Mouse (Mus musculus): ENCODE measurements around the gene 4933406M09Rik. TPM values are rescaled to one million over a fixed set of nuclear protein-coding genes. Genes with fewer than 3 reads are reported as not detected.
A peak's percentile ranks its signal among the peaks of the same experiment; 100 is the strongest.

4933406M09Rik gene
- polyA plus RNA-seq (2015; fragmentation: Nextera tagmentation; extraction: Ambion mirVana), result 0.07 TPM in 1 of 2 replicates, not detected in the other

GRCm38 (mm10) chr1:134385666-134386065 lies at the start of gene 4933406M09Rik:
4933406M09Rik (plus strand) TSS chr1:134385940.
- 97% methylated on average over 1 of the region's 1 CpGs for WGBS
- H3K9ac ChIP-seq (ENCODE audit: low read depth, low read length), result no peak within 1 kb of the TSS
- 0 out of 2 replicates have a peak, but pooled peaks cover 6% of the 10 kb centered on the region for H3K4me1 ChIP-seq (ENCODE audit: control insufficient read depth, insufficient read depth, low read length)
- no peaks in the 10 kb centered on the region for H3K9me3 ChIP-seq (ENCODE audit: control insufficient read depth, low read length)
- no peaks in the 10 kb centered on the region for H3K27me3 ChIP-seq (replicated peaks; ENCODE audit: control insufficient read depth, insufficient read depth, low read length)
- H3K4me2 ChIP-seq (ENCODE audit: low read depth, low read length), result no peak within 1 kb of the TSS
- H3K36me3 ChIP-seq (ENCODE audit: control insufficient read depth, insufficient read depth, low read length), result no peaks in the 10 kb centered on the region
- H3K27ac ChIP-seq (ENCODE audit: low read length), result no peak within 1 kb of the TSS
- no peak for ATAC-seq
- H3K4me3 ChIP-seq (ENCODE audit: low read length), result no peak within 1 kb of the TSS

DNA sequence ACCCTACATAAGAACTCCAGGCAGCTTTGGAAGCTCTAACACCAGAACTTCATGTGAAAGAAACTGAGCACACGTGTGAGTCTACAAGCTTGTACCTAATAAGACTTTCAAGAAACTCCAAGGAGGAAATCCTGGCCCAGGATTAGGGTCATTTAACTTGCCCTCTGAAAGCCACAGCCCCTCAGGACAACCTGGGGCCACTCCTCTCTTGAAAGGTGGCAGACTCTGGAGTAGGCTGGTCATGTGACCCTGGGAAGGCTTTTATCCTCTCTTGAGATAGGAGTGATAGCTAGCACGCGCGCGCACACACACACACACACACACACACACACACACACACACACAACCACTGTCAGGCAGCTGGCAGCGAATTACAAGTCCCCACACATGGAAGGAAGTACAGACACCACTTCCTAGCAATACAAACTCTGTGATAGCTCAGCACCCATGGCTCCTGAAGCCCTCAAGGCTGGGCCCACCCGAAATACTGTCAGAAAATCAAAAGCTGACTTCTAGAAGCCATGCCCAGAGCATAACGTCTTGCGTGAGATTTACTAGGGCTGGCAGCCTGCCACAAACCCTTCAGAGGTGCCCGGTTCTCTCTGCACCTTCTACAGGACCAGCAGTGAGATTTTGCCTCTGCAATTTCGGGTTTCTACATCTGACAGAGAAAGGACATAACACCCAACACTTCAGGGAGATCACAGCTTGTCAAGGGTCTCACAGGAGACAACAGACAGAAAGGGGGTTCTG lies 48.6 kb upstream of the 4933406M09Rik start:
- no peak overlapping the region for H3K9ac ChIP-seq (ENCODE audit: low read depth, low read length)
- H3K36me3 ChIP-seq (ENCODE audit: control insufficient read depth, insufficient read depth, low read length), result no peaks in the 10 kb centered on the region
- 74% methylated on average over 11 of the region's 11 CpGs for WGBS
- ATAC-seq, result no peak
- H3K27me3 ChIP-seq (replicated peaks; ENCODE audit: control insufficient read depth, insufficient read depth, low read length), result no peaks in the 10 kb centered on the region
- H3K9me3 ChIP-seq (ENCODE audit: control insufficient read depth, low read length), result no peaks in the 10 kb centered on the region
- peaks cover 4% of the 10 kb centered on the region; the same call in 1 of the 2 replicates for H3K4me1 ChIP-seq (ENCODE audit: control insufficient read depth, insufficient read depth, low read length)
- no peak overlapping the region for H3K27ac ChIP-seq (ENCODE audit: low read length)
- no peak overlapping the region for H3K4me3 ChIP-seq (ENCODE audit: low read length)
- H3K4me2 ChIP-seq (ENCODE audit: low read depth, low read length), result no peak overlapping the region

- H3K27ac ChIP-seq (ENCODE audit: low read length), result no peak overlapping the region
- ATAC-seq, result no peak
- no peak overlapping the region for H3K9ac ChIP-seq (ENCODE audit: low read depth, low read length)
- H3K27me3 ChIP-seq (replicated peaks; ENCODE audit: control insufficient read depth, insufficient read depth, low read length), result no peaks in the 10 kb centered on the region
- 88% methylated on average over 7 of the region's 7 CpGs for WGBS
- no peaks in the 10 kb centered on the region for H3K9me3 ChIP-seq (ENCODE audit: control insufficient read depth, low read length)
- no peaks in the 10 kb centered on the region for H3K36me3 ChIP-seq (ENCODE audit: control insufficient read depth, insufficient read depth, low read length)
- H3K4me3 ChIP-seq (ENCODE audit: low read length), result no peak overlapping the region
- no peak overlapping the region for H3K4me2 ChIP-seq (ENCODE audit: low read depth, low read length)
- H3K4me1 ChIP-seq (ENCODE audit: control insufficient read depth, insufficient read depth, low read length), result peaks cover 3% of the 10 kb centered on the region
Observed at GRCm38 (mm10) chr1:134339162-134339561, 46.6 kb upstream of the 4933406M09Rik start.

DNA sequence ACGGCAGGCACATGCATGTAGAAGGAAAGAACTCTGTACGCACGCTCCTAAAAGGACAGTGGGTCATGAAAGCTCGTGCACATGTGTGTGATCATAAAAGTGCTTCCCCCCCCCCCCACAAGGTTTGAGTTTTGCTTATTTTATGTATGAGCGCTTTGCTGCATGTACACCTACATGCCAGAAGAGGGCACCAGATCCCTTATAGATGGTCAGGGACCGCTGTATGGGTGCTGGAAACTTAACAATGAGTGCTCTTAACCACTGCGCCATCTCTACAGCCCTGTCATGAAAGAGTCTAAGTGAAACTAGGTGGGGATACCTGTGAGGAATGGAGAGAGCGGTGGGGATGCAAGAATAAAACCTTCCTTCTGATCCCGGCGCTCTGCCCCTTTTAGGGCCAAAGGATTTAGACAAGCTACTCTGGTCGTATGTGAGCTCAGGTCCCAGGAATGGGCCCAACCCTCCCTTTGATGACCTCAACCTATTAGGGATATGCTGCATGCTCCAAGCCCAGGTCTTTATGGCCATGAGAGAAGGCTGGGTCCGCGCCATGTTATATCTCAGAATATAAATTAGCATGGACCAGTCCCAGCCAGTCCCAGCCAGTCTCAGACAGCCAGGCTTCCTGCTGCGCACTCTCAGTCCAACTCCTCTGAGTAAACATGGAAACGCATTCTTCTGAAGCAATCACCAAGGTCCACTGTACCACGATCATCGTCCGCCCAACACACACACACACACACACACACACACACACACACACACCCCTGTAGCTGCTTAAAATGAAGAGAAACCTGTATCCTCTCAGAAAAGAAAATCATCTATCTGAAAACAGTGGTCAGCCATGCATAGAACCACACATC lies 45.8 kb upstream of the 4933406M09Rik start:
- ATAC-seq, result no peak

DNA sequence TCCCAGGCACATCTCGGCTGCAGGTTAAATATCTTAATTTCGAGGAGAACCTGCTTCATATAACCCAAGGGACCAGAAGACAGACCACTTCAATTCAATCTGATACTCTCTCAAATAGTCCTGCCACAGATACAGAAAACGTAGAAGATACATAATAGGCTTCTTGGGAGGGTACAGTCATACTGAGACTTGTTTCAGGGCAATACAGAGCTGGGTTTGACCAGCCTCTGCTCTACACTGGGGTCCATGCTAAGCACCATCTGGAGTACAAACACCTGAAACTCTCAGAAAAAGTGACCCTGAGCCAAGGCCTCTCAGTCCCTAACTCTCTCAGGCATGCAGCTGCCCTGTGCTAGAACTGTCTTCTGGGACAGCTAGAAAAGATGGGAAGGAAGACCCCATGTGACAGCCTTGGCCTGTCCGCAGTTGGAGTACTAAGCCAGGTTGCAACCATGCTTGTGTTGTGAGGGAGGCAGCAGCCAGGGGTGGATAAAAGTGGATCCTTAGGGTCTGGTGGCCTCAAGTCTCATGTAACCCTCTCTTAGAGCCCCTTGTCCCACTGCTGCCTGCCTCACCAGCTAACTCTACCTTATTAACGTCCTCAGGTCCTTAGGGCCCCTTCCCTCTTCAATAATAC lies 44.0 kb upstream of the 4933406M09Rik start:
- ATAC-seq, result no peak
- WGBS, result 77% methylated on average over 5 of the region's 5 CpGs
- Histone ChIP-seq H3K4me3 (ENCODE audit: low read length) (no peak overlapping the region), H3K4me1 (ENCODE audit: control insufficient read depth, insufficient read depth, low read length) (peaks cover 4% of the 10 kb centered on the region), H3K27ac (ENCODE audit: low read length) (no peak overlapping the region), H3K36me3 (ENCODE audit: control insufficient read depth, insufficient read depth, low read length) (no peaks in the 10 kb centered on the region), H3K9ac (ENCODE audit: low read depth, low read length) (no peak overlapping the region), H3K4me2 (ENCODE audit: low read depth, low read length) (no peak overlapping the region), H3K9me3 (ENCODE audit: control insufficient read depth, low read length) (no peaks in the 10 kb centered on the region), H3K27me3 (replicated peaks; ENCODE audit: control insufficient read depth, insufficient read depth, low read length) (no peaks in the 10 kb centered on the region)

More for the DNA sequence above, 45.8 kb upstream of the 4933406M09Rik start:
- H3K4me2 ChIP-seq (ENCODE audit: low read depth, low read length), result no peak overlapping the region
- H3K9ac ChIP-seq (ENCODE audit: low read depth, low read length), result no peak overlapping the region
- WGBS, result 92% methylated on average over 18 of the region's 18 CpGs
- H3K9me3 ChIP-seq (ENCODE audit: control insufficient read depth, low read length), result no peaks in the 10 kb centered on the region
- no peaks in the 10 kb centered on the region for H3K27me3 ChIP-seq (replicated peaks; ENCODE audit: control insufficient read depth, insufficient read depth, low read length)
- no peak overlapping the region for H3K27ac ChIP-seq (ENCODE audit: low read length)
- no peaks in the 10 kb centered on the region for H3K36me3 ChIP-seq (ENCODE audit: control insufficient read depth, insufficient read depth, low read length)
- H3K4me3 ChIP-seq (ENCODE audit: low read length), result no peak overlapping the region
- H3K4me1 ChIP-seq (ENCODE audit: control insufficient read depth, insufficient read depth, low read length), result peaks cover 4% of the 10 kb centered on the region

- H3K4me3 ChIP-seq (ENCODE audit: low read length), result no peak overlapping the region
- no peaks in the 10 kb centered on the region for H3K36me3 ChIP-seq (ENCODE audit: control insufficient read depth, insufficient read depth, low read length)
- H3K4me1 ChIP-seq (ENCODE audit: control insufficient read depth, insufficient read depth, low read length), result peaks cover 4% of the 10 kb centered on the region
- no peaks in the 10 kb centered on the region for H3K27me3 ChIP-seq (replicated peaks; ENCODE audit: control insufficient read depth, insufficient read depth, low read length)
- 62% methylated on average over 2 of the region's 2 CpGs for WGBS
- H3K27ac ChIP-seq (ENCODE audit: low read length), result no peak overlapping the region
- no peak overlapping the region for H3K4me2 ChIP-seq (ENCODE audit: low read depth, low read length)
- H3K9ac ChIP-seq (ENCODE audit: low read depth, low read length), result no peak overlapping the region
- no peaks in the 10 kb centered on the region for H3K9me3 ChIP-seq (ENCODE audit: control insufficient read depth, low read length)
- no peak for ATAC-seq
Observed at GRCm38 (mm10) chr1:134342278-134342664, 43.5 kb upstream of the 4933406M09Rik start.

DNA sequence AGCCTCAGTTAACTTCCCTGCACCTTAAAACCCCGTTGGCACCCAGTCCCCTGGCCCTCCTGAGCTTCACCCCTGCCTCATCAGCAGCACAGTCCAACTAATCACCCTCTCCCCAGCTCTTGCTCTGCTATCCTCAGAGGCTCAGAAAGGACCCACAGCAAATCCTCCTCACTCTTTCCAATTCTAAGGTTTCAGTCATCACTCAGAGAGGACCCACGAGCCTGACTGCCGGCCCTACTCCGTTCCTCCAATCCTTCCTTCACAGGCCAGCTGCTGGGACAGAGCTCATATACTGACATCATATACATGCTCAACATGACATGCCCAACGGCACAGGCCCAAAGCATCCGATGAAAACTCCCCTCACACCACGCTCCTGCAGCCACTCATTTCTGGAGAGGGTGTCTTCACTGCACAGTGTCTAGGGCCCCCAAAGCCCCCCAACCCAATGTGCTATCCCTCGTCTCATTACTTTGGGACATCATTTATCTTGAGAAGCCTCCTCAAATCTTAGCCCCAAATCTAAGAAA lies 42.9 kb upstream of the 4933406M09Rik start:
- no peak for ATAC-seq
- H3K27me3 ChIP-seq (replicated peaks; ENCODE audit: control insufficient read depth, insufficient read depth, low read length), result no peaks in the 10 kb centered on the region
- H3K9ac ChIP-seq (ENCODE audit: low read depth, low read length), result no peak overlapping the region
- peaks cover 3% of the 10 kb centered on the region; the same call in 1 of the 2 replicates for H3K36me3 ChIP-seq (ENCODE audit: control insufficient read depth, insufficient read depth, low read length)
- WGBS, result 71% methylated on average over 8 of the region's 8 CpGs
- peaks cover 4% of the 10 kb centered on the region for H3K4me1 ChIP-seq (ENCODE audit: control insufficient read depth, insufficient read depth, low read length)
- no peaks in the 10 kb centered on the region for H3K9me3 ChIP-seq (ENCODE audit: control insufficient read depth, low read length)
- H3K4me2 ChIP-seq (ENCODE audit: low read depth, low read length), result no peak overlapping the region
- H3K27ac ChIP-seq (ENCODE audit: low read length), result no peak overlapping the region
- H3K4me3 ChIP-seq (ENCODE audit: low read length), result no peak overlapping the region

- peak overlapping the region; percentile 58 for H3K4me3 ChIP-seq (ENCODE audit: low read length)
- 10% methylated on average over 2 of the region's 2 CpGs for WGBS
Observed at GRCm38 (mm10) chr1:134343567-134343966, 42.2 kb upstream of the 4933406M09Rik start.

More at GRCm38 (mm10) chr1:134343567-134343966, 42.2 kb upstream of the 4933406M09Rik start:
- H3K4me1 ChIP-seq (ENCODE audit: control insufficient read depth, insufficient read depth, low read length), result peaks cover 4% of the 10 kb centered on the region
- peak overlapping the region; percentile 66; the same call in 1 of the 2 replicates for H3K9ac ChIP-seq (ENCODE audit: low read depth, low read length)
- H3K9me3 ChIP-seq (ENCODE audit: control insufficient read depth, low read length), result no peaks in the 10 kb centered on the region
- peak; percentile 9; the same call in 1 of the 2 replicates for ATAC-seq
- peaks cover 4% of the 10 kb centered on the region; the same call in 1 of the 2 replicates for H3K36me3 ChIP-seq (ENCODE audit: control insufficient read depth, insufficient read depth, low read length)
- no peak overlapping the region for H3K27ac ChIP-seq (ENCODE audit: low read length)
- peak overlapping the region; percentile 88 for H3K4me2 ChIP-seq (ENCODE audit: low read depth, low read length)
- H3K27me3 ChIP-seq (replicated peaks; ENCODE audit: control insufficient read depth, insufficient read depth, low read length), result no peaks in the 10 kb centered on the region
